Mouse (Mus musculus) liver, postnatal 0 days (tissue): ENCODE results near the gene C1s2.
"Not testable (repeated sequence)": the region's sequence is repeated elsewhere in the genome, so short reads cannot be mapped to it uniquely, and the experiment has no call there.

Source experiments
- CTCF ChIP-seq: sonication (generic); IDR thresholded peaks from 2 replicates; pipeline ENCODE4 v1.5.1; 2016; ENCODE audit warnings: antibody characterized with exemption, low read depth
- EP300 ChIP-seq: IDR thresholded peaks from 2 replicates; pipeline ENCODE4 v1.6.1; 2016; ENCODE audit warnings: antibody characterized with exemption, low read depth, mild to moderate bottlenecking

GRCm38 (mm10) chr6:124682291-124682690 lies 46.4 kb upstream of the C1s2 start:
- not testable (repeated sequence) for TF ChIP-seq CTCF, EP300
